Mouse (Mus musculus) heart, adult 9 months (tissue): ENCODE results near the gene Olfr585.

ENCODE experiments used
- DNase-seq, 2 experiments: peaks; one replicate each; pipeline ENCODE4 v3.0.0; 2022; ENCODE audit warnings: low spot score in 2 of 2

Olfr585 gene

DNA sequence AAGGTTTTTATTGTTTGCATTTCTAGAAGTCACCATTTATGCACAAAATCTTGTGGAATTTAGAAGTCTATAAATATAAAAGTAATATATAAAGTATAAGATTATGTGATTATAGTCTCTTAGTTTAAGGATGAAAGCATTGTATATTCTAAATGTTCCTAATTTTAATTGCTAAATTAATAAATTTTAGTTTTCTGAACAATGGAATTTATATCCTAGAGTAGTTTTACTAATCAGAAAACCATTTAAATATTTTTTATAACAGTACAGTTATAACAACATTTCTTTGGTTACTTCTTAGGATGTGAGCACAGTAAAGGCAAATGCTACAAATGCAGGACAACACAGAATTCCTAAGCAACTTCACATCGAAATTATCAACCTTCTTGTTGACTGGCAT lies at the start of gene Olfr585:
TSS of gene Olfr585 (plus strand) at position 301 of the 400 bp plus-strand sequence.
- no peak for DNase-seq

DNA sequence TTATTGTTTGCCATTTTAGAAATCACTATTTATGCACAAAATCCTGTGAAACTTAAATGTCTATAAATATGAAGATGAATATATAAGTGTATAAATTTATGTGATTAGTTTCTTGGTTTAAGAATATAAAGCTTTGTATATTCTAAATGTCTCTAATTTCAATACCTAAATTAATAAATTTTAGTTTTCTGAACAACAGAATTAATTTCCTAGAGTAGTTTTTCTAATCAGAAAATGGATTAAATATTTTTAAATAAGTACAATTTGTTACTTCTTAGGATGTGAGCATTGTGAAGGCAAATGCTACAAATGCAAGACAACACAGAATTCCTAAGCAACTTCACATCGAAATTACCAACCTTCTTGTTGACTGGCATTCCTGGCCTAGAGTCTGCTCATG lies 46.5 kb upstream of the Olfr585 start, which contains the start of gene Olfr583:
TSS of gene Olfr583 (plus strand) at position 301 of the 400 bp plus-strand sequence.
- DNase-seq = no peak

DNA sequence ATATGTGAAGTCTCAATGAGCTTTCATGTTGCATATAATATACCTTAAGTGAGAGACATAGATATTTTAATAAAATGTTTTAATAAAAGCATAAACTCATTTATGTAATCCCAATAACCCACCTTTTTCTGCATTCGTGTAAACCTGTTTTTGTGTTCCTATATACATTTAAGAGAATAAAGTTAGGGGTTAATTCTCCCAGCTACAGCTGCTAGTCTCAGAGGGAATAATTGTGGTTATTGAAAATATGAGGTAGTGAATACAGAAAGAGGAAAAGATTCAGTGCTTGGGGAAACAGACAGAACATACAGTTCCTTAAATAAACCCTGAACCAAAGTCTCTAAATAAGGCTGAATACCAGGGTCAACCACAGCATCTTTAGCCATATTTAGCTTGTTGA lies 15.9 kb upstream of the Olfr585 start, which contains the start of gene Olfr584:
TSS of gene Olfr584 (plus strand) at position 301 of the 400 bp plus-strand sequence.
- no peak for DNase-seq

DNA sequence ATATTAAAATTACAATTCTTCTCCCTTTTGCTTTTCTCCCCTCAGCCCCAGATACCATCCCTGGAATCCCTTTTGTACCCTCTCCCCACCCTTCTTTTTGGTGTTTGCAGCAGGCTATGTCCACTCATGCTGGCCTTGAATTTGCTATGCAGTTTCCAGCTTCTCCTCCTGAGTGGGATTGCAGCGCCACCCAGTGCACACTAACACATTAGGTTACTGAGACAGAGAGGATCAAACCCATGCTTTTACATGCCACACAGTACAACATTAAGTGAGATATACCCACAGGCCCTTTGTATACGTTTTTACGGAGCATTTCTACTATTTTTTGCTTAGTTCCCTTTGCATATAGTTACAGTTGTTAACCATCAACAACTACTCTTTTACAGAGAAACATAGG lies 21.9 kb downstream of the Olfr585 start:
- no peak for DNase-seq

DNA sequence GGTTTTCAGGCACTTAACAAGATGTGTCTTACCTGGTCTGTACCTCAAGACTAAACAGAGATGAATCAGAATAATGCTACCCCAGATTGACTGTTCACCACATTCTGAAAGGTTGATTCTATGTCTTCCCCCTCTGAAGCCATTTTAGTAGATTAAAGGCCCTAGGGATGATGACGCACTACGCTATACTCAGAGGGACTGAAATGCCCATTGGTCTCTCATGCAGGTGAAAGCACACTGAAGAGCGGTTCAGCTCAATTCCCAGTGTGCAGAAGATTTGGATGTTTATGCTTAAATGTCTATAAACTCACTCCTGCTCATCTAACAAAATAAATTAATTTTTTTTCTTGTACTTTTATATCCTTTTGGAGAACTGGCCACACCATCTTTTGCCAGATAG lies 28.0 kb downstream of the Olfr585 start, which contains the start of gene Olfr586:
TSS of gene Olfr586 (minus strand) at position 101 of the 400 bp plus-strand sequence.
- DNase-seq = no peak

DNA sequence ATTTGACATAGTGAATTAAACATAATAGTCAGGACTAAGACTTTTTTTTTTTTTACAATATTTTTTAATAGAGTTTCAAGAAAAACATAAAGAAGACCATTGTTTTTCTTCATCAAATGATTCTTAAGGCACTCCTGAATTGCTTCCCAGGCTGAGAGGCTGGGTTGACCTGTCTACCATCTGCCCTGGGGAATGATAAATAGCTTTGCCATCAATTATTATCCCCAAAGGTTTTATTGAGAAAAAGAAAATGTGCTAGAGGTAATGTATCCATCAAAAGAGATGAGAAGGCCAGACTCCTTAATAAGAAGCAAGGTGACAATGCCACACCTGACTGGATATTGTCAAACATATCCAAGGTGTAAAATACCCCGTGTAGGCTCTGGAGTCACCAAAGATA lies 43.1 kb downstream of the Olfr585 start, which contains the start of gene Olfr588-ps1:
TSS of gene Olfr588-ps1 (plus strand) at position 301 of the 400 bp plus-strand sequence.
- no peak for DNase-seq
